Mouse (Mus musculus) adipocyte (in vitro differentiated cells): ENCODE results near the gene Stra8.

Experiments
- DNase-seq: peaks from one replicate; pipeline ENCODE4 v3.0.0-alpha.2; 2016; ENCODE audit warnings: low spot score

The Stra8 gene

GRCm38 (mm10) chr6:34942446-34942845 lies 22.5 kb downstream of the Stra8 start:
- no peak for DNase-seq

- DNase-seq, result no peak
Observed at GRCm38 (mm10) chr6:34943499-34943898, 23.5 kb downstream of the Stra8 start.

- DNase-seq, result no peak
Observed at GRCm38 (mm10) chr6:34946486-34947079, 26.6 kb downstream of the Stra8 start.

GRCm38 (mm10) chr6:34948461-34948860 lies 28.5 kb downstream of the Stra8 start:
- DNase-seq, result no peak

GRCm38 (mm10) chr6:34951518-34951917 lies 31.6 kb downstream of the Stra8 start:
- DNase-seq, result no peak

GRCm38 (mm10) chr6:34951956-34952667 lies 32.1 kb downstream of the Stra8 start:
- no peak for DNase-seq

GRCm38 (mm10) chr6:34954926-34955861 lies 35.2 kb downstream of the Stra8 start:
- DNase-seq, result peak; percentile 18

GRCm38 (mm10) chr6:34955862-34956241 lies 35.9 kb downstream of the Stra8 start:
- no peak for DNase-seq

- no peak for DNase-seq
Observed at GRCm38 (mm10) chr6:34959131-34959530, 39.2 kb downstream of the Stra8 start.

- no peak for DNase-seq
Observed at GRCm38 (mm10) chr6:34964550-34964949, 44.6 kb downstream of the Stra8 start.

GRCm38 (mm10) chr6:34965819-34966539 lies 46.0 kb downstream of the Stra8 start:
- peak; percentile 20 for DNase-seq

- DNase-seq, result no peak
Observed at GRCm38 (mm10) chr6:34971181-34971580, 51.2 kb downstream of the Stra8 start.

GRCm38 (mm10) chr6:34979291-34979690 lies 59.3 kb downstream of the Stra8 start:
- no peak for DNase-seq

GRCm38 (mm10) chr6:34980661-34981060 lies 60.7 kb downstream of the Stra8 start:
- no peak for DNase-seq

- DNase-seq, result no peak
Observed at GRCm38 (mm10) chr6:34987085-34987645, 67.2 kb downstream of the Stra8 start.

GRCm38 (mm10) chr6:34988081-34988761 lies 68.3 kb downstream of the Stra8 start, which contains the start of gene Slc23a4:
Gene Slc23a4 (minus strand): TSS chr6:34988404.
- DNase-seq, result no peak
